Mouse (Mus musculus): ENCODE measurements around the gene Supt7l.
"Not testable (repeated sequence)": the region's sequence is repeated elsewhere in the genome, so short reads cannot be mapped to it uniquely, and the experiment has no call there.

DNA sequence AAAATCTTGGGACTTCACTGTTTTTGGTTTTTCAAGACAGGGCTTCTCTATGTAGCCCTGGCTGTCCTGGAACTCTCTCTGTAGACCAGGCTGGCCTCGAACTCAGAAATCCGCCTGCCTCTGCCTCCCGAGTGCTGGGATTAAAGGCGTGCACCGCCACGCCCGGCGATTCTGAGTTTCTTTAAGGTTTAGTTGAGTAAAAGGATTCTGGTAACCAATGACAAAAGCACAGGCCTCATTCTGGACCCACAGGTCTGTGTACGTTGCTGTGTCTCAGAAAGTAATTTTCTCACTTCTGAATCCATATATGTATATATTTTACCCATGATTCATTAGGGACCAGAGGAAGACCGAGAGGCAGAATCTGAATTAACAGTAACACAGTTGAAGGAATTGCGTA is at the start of gene Supt7l:
- not testable (repeated sequence) for TF ChIP-seq POLR2A, CTCF (IDR thresholded peaks at IDR 0.05; ENCODE audit: extremely low read depth, insufficient read depth, low read length)

Measured in cortical plate, adult 2 months (tissue).